In genomic region chr10:60753261-60753660, GRCm38 (mm10) we compare ENCODE assay signal across 9 mouse cellular contexts. TPM values are rescaled to one million over a fixed set of nuclear protein-coding genes. Genes with fewer than 3 reads are reported as not detected.
A peak's percentile ranks its signal among the peaks of the same experiment; 100 is the strongest.
DNase-seq lines count a peak whose midpoint lies in the region; ATAC-seq and TF ChIP-seq lines count a peak whose summit lies in the region.
"Had no signal": no experiment of that assay in that cellular context is flagged by ENCODE, and none has a peak within 500 bp of the region (broad histone marks: within the 10 kb centered on the region; RNA-seq: fewer than 3 reads in every experiment).

No protein-coding gene starts in this region.

- H3K27me3 ChIP-seq in kidney, adult 2 months (replicated peaks; ENCODE audit: control insufficient read depth, insufficient read depth, low read length) = no peaks in the 10 kb centered on the region
- no peaks in the 10 kb centered on the region for H3K27me3 ChIP-seq in embryonic facial prominence, embryonic 12.5 days
- H3K27me3 ChIP-seq in intestine, embryonic 16.5 days (replicated peaks; ENCODE audit: control insufficient read depth, insufficient read depth, low read length) = no peaks in the 10 kb centered on the region
- no peaks in the 10 kb centered on the region for H3K27me3 ChIP-seq in neural tube, embryonic 13.5 days
- H3K27me3 ChIP-seq: Patski had no signal

- H3K9ac ChIP-seq in embryonic facial prominence, embryonic 12.5 days = 0 out of 2 replicates have a peak overlapping the region, but pooled peaks have one; percentile 81
- peak overlapping the region; percentile 71 for H3K9ac ChIP-seq in intestine, embryonic 16.5 days (ENCODE audit: low read depth, low read length)
- peak overlapping the region; percentile 87; the same call in 1 of the 2 replicates for H3K9ac ChIP-seq in neural tube, embryonic 13.5 days

- TF ChIP-seq POLR2A in kidney, adult 2 months (IDR thresholded peaks at IDR 0.05; ENCODE audit: low read depth, low read length) = no peak

- no peak overlapping the region for H3K4me3 ChIP-seq in kidney, adult 2 months (ENCODE audit: insufficient read depth, low read depth, low read length)
- no peak overlapping the region for H3K4me3 ChIP-seq in embryonic facial prominence, embryonic 12.5 days
- H3K4me3 ChIP-seq in intestine, embryonic 16.5 days (ENCODE audit: low read length) = no peak overlapping the region
- no peak overlapping the region for H3K4me3 ChIP-seq in neural tube, embryonic 13.5 days

- peak; percentile 37 for DNase-seq in kidney, adult 2 months
- DNase-seq in kidney, postnatal 10 days = no peak
- DNase-seq in cerebellum, adult 11 months = no peak
- no peak for DNase-seq in embryo, embryonic 10 days (ENCODE audit: low spot score)

- H3K9me3 ChIP-seq in embryonic facial prominence, embryonic 12.5 days = no peaks in the 10 kb centered on the region
- no peaks in the 10 kb centered on the region for H3K9me3 ChIP-seq in intestine, embryonic 16.5 days (ENCODE audit: control insufficient read depth, low read length)
- H3K9me3 ChIP-seq in neural tube, embryonic 13.5 days = no peaks in the 10 kb centered on the region

- 68% methylated on average over 9 of the region's 9 CpGs for WGBS in kidney, adult 2 months
- 67% methylated on average over 9 of the region's 9 CpGs for WGBS in embryonic facial prominence, embryonic 12.5 days
- 73% methylated on average over 9 of the region's 9 CpGs for WGBS in intestine, embryonic 16.5 days
- 73% methylated on average over 9 of the region's 9 CpGs for WGBS in neural tube, embryonic 13.5 days

- ATAC-seq in embryonic facial prominence, embryonic 12.5 days (ENCODE audit: insufficient number of reproducible peaks, insufficient read depth, low FRiP score, low TSS enrichment) = no peak
- ATAC-seq in intestine, embryonic 16.5 days = no peak
- ATAC-seq in neural tube, embryonic 13.5 days (ENCODE audit: low read depth) = peak; percentile 4; the same call in 1 of the 2 replicates
- ATAC-seq in activated CD4-positive, CD25-positive, alpha-beta regulatory T cell, adult 4 months = no peak

- H3K4me2 ChIP-seq in embryonic facial prominence, embryonic 12.5 days (replicated peaks) = peak overlapping the region; percentile 71
- peak overlapping the region; percentile 90; the same call in 1 of the 2 replicates for H3K4me2 ChIP-seq in intestine, embryonic 16.5 days (ENCODE audit: low read depth, low read length)
- peak overlapping the region; percentile 81; the same call in 1 of the 2 replicates for H3K4me2 ChIP-seq in neural tube, embryonic 13.5 days

- peak overlapping the region; percentile 68 for H3K27ac ChIP-seq in kidney, adult 2 months (ENCODE audit: insufficient read depth, low read depth, low read length)
- H3K27ac ChIP-seq in embryonic facial prominence, embryonic 12.5 days = no peak overlapping the region
- peak overlapping the region; percentile 62; the same call in 1 of the 2 replicates for H3K27ac ChIP-seq in intestine, embryonic 16.5 days (ENCODE audit: low read length)
- no peak overlapping the region for H3K27ac ChIP-seq in neural tube, embryonic 13.5 days (replicated peaks)

- H3K4me1 ChIP-seq in kidney, adult 2 months (ENCODE audit: control insufficient read depth, insufficient read depth, low read length) = peaks cover 20% of the 10 kb centered on the region
- H3K4me1 ChIP-seq in embryonic facial prominence, embryonic 12.5 days = peaks cover 3% of the 10 kb centered on the region; the same call in 1 of the 2 replicates
- H3K4me1 ChIP-seq in intestine, embryonic 16.5 days (ENCODE audit: control insufficient read depth, insufficient read depth, low read length) = peaks cover 13% of the 10 kb centered on the region
- H3K4me1 ChIP-seq in neural tube, embryonic 13.5 days (replicated peaks) = peaks cover 43% of the 10 kb centered on the region

- TF ChIP-seq CTCF in kidney, adult 2 months (conservative IDR thresholded peaks at IDR 0.05; ENCODE audit: insufficient read depth, insufficient read length, low read depth, low read length) = no peak

- H3K36me3 ChIP-seq in kidney, adult 2 months (ENCODE audit: control insufficient read depth, insufficient read depth, low read length) = no peaks in the 10 kb centered on the region
- H3K36me3 ChIP-seq in embryonic facial prominence, embryonic 12.5 days = 0 out of 2 replicates have a peak, but pooled peaks cover 6% of the 10 kb centered on the region
- no peaks in the 10 kb centered on the region for H3K36me3 ChIP-seq in intestine, embryonic 16.5 days (ENCODE audit: control insufficient read depth, insufficient read depth, low read length)
- 0 out of 2 replicates have a peak, but pooled peaks cover 7% of the 10 kb centered on the region for H3K36me3 ChIP-seq in neural tube, embryonic 13.5 days

RNA-seq across cellular contexts. Expression of gene Slc29a3, which starts 0.7 kb away (rescaled TPM):
- polyA plus RNA-seq in kidney, adult 2 months (2012; rRNA removed) = 38.6 and 43.5 TPM in 2 replicates
- 12.2 and 13.0 TPM in 2 replicates for polyA plus RNA-seq in embryonic facial prominence, embryonic 12.5 days (2016; fragmentation: Nextera tagmentation; extraction: Ambion mirVana)
- polyA plus RNA-seq in intestine, embryonic 16.5 days (2015; fragmentation: Nextera tagmentation; extraction: Ambion mirVana) = 7.6 and 8.2 TPM in 2 replicates
- 11.8 and 12.9 TPM in 2 replicates for polyA plus RNA-seq in neural tube, embryonic 13.5 days (2015; fragmentation: Nextera tagmentation; extraction: Ambion mirVana)
- 10 to 100 TPM; 11.4 to 15.7 TPM for polyA plus RNA-seq in activated CD4-positive, CD25-positive, alpha-beta regulatory T cell, adult 4 months (2017; shearing (Covaris generic))

RNA-seq across cellular contexts. Expression of gene Cdh23, which starts 57.0 kb away (rescaled TPM):
- 0.17 and 0.35 TPM in 2 replicates for polyA plus RNA-seq in kidney, adult 2 months (2012; rRNA removed)
- 0.75 and 0.90 TPM in 2 replicates for polyA plus RNA-seq in embryonic facial prominence, embryonic 12.5 days (2016; fragmentation: Nextera tagmentation; extraction: Ambion mirVana)
- 0.33 and 0.67 TPM in 2 replicates for polyA plus RNA-seq in intestine, embryonic 16.5 days (2015; fragmentation: Nextera tagmentation; extraction: Ambion mirVana)
- 1.3 and 1.4 TPM in 2 replicates for polyA plus RNA-seq in neural tube, embryonic 13.5 days (2015; fragmentation: Nextera tagmentation; extraction: Ambion mirVana)
- polyA plus RNA-seq in activated CD4-positive, CD25-positive, alpha-beta regulatory T cell, adult 4 months (2017; shearing (Covaris generic)) = 1 to 10 TPM; 4.0 to 5.5 TPM

Comparison
In these comparisons a context has a peak if more than half of its experiments do, and no peak if none do; other contexts are left out.
1. H3K27ac ChIP-seq: peak in kidney, adult 2 months (single experiment) and intestine, embryonic 16.5 days (single experiment); none in embryonic facial prominence, embryonic 12.5 days (single experiment) and neural tube, embryonic 13.5 days (single experiment).
2. Peak in every context shown above with its lines, with median percentiles within 50 percentile points of each other: H3K4me2 ChIP-seq and H3K9ac ChIP-seq.